Mouse (Mus musculus): ENCODE measurements around the gene Lrrc51.

GRCm38 (mm10) chr7:101896104-101897066, 37.3 kb downstream of the Lrrc51 start:
- TF ChIP-seq GATA1 (IDR thresholded peaks at IDR 0.05; ENCODE audit: borderline replicate concordance, low read length) (no peak), CTCF (IDR thresholded peaks at IDR 0.05; ENCODE audit: low read depth, low read length) (no peak)
